37 mouse cellular contexts compared by ENCODE assay signal in the genomic region with DNA sequence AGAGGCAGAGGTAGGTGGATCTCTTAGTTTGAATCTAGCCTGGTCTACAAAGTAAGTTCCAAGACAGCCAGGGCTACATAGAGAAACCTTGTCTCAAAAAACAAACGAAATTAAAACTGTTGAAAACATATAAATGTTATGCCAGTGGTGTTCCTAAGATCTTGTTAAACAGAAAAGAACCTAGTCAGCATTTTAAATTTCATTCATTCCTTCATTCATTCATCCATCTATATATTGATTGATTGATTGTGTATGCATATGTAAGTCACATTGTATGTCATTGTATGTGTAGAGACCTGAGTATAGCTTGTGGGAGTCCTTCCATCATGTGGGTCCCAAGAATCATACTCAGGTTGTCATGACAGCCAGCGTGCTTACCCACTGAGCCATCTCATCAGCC. TPM values are rescaled to one million over a fixed set of nuclear protein-coding genes. Genes with fewer than 3 reads are reported as not detected.
"Had no signal": no experiment of that assay in that cellular context is flagged by ENCODE, and none has a peak within 500 bp of the region (broad histone marks: within the 10 kb centered on the region; RNA-seq: fewer than 3 reads in every experiment).

No protein-coding gene starts in this region.

- H3K27me3 ChIP-seq: limb, embryonic 12.5 days; limb, embryonic 13.5 days; limb, embryonic 15.5 days; liver, embryonic 12.5 days; liver, embryonic 13.5 days; liver, embryonic 15.5 days; lung, embryonic 15.5 days; megakaryocyte, embryonic 14.5 days; midbrain, embryonic 12.5 days; midbrain, embryonic 13.5 days; midbrain, embryonic 15.5 days; neural tube, embryonic 12.5 days had no signal

- H3K4me1 ChIP-seq: limb, embryonic 10.5 days; limb, embryonic 12.5 days; limb, embryonic 13.5 days; limb, embryonic 15.5 days; liver, embryonic 12.5 days; liver, embryonic 13.5 days; lung, embryonic 15.5 days; megakaryocyte, embryonic 14.5 days; midbrain, embryonic 10.5 days; midbrain, embryonic 12.5 days; midbrain, embryonic 13.5 days; midbrain, embryonic 15.5 days; neural tube, embryonic 12.5 days had no signal

- H3K27ac ChIP-seq: limb, embryonic 10.5 days; limb, embryonic 12.5 days; limb, embryonic 13.5 days; limb, embryonic 15.5 days; liver, embryonic 12.5 days; liver, embryonic 13.5 days; liver, embryonic 14.5 days; liver, embryonic 15.5 days; lung, embryonic 15.5 days; macrophage; midbrain, embryonic 10.5 days; midbrain, embryonic 12.5 days; midbrain, embryonic 13.5 days; midbrain, embryonic 15.5 days; neural tube, embryonic 12.5 days had no signal

- H3K9ac ChIP-seq: limb, embryonic 12.5 days; limb, embryonic 13.5 days; limb, embryonic 15.5 days; liver, embryonic 12.5 days; liver, embryonic 13.5 days; liver, embryonic 14.5 days; liver, embryonic 15.5 days; liver, postnatal 0 days; lung, embryonic 14.5 days; lung, embryonic 15.5 days; midbrain, embryonic 12.5 days; midbrain, embryonic 13.5 days; midbrain, embryonic 15.5 days; neural tube, embryonic 12.5 days had no signal

- DNase-seq: left cerebral cortex, postnatal 4 days; liver; liver, embryonic 13.5 days; liver, postnatal 0 days; lung, adult 18-20 months; lung, adult 2 months; lung, embryonic 14.5 days; lung, postnatal 10 days; lung, postnatal 14 days; lung, postnatal 36 days; lung, postnatal 4 days; midbrain, embryonic 14.5 days had no signal

- ATAC-seq: liver, embryonic 12.5 days; liver, postnatal 0 days; lung, postnatal 0 days; midbrain, embryonic 13.5 days; midbrain, embryonic 15.5 days; midbrain, embryonic 16.5 days had no signal

- H3K4me3 ChIP-seq: limb, embryonic 10.5 days; limb, embryonic 12.5 days; limb, embryonic 13.5 days; limb, embryonic 15.5 days; liver, embryonic 12.5 days; liver, embryonic 13.5 days; liver, embryonic 15.5 days; lung, embryonic 15.5 days; megakaryocyte, embryonic 14.5 days; midbrain, embryonic 10.5 days; midbrain, embryonic 12.5 days; midbrain, embryonic 13.5 days; midbrain, embryonic 15.5 days; myocyte; neural tube, embryonic 12.5 days had no signal

- H3K4me2 ChIP-seq: limb, embryonic 12.5 days; limb, embryonic 13.5 days; limb, embryonic 15.5 days; liver, embryonic 11.5 days; liver, embryonic 12.5 days; liver, embryonic 13.5 days; liver, embryonic 15.5 days; lung, embryonic 14.5 days; lung, embryonic 15.5 days; midbrain, embryonic 11.5 days; midbrain, embryonic 12.5 days; midbrain, embryonic 13.5 days; midbrain, embryonic 15.5 days; neural tube, embryonic 12.5 days had no signal

- H3K9me3 ChIP-seq: limb, embryonic 10.5 days; limb, embryonic 12.5 days; limb, embryonic 15.5 days; liver, embryonic 12.5 days; liver, embryonic 13.5 days; liver, embryonic 15.5 days; lung, embryonic 15.5 days; megakaryocyte, embryonic 14.5 days; midbrain, embryonic 12.5 days; midbrain, embryonic 13.5 days; midbrain, embryonic 15.5 days had no signal

RNA-seq across cellular contexts. Expression of a gene that starts 21.4 kb away (rescaled TPM):
- total RNA-seq: left cerebral cortex, postnatal 10 days; left cerebral cortex, postnatal 25 days; left cerebral cortex, postnatal 36 days; left cerebral cortex, postnatal 4 days; liver, adult 2 months; midbrain, postnatal 0 days had no signal
- polyA plus RNA-seq: macrophage, myocyte had no signal
